Mouse (Mus musculus) thymus, postnatal 0 days (tissue): ENCODE measurements around the gene Myo3a. TPM values are rescaled to one million over a fixed set of nuclear protein-coding genes. Genes with fewer than 3 reads are reported as not detected.

ENCODE experiments used
- DNase-seq: peaks from one replicate; pipeline ENCODE4 v3.0.0-alpha.2; 2015; ENCODE audit warnings: low spot score
- microRNA-seq: library from miRNA; unstranded; fragments of <30 nt; microRNA quantifications from one replicate; pipeline ENCODE4, GENCODE M21; 2016; ENCODE audit warnings: borderline number of aligned reads
- polyA plus RNA-seq: library from polyadenylated mRNA; unstranded; fragments of >200 nt; fragmentation: Nextera tagmentation; extraction: Ambion mirVana; gene quantifications from 2 replicates; pipeline ENCODE4 v1.2.1, GENCODE M21; 2015

Myo3a gene
- polyA plus RNA-seq, 1 experiment from 2014 or later: not detected

DNA sequence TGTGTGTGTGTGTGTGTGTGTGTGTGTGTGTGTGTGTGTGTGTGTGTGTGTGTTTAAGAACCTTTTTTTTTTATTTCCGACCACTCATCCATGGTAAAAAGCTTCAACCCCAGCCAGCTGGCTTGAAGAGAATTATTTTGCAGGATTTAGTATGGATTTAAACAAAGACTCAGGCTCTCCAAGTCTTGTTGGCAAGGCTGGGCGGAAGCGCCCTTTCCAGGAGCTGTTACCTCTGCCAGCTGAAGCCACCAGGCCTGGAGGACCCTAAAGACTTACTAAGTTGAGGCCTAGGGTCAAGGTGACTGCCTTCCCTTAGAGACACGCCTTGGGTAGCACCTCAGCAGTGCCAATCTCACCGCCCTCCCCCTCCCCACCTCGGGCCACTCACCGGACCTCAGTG lies 393.2 kb downstream of the Myo3a start:
- DNase-seq: no peak

DNA sequence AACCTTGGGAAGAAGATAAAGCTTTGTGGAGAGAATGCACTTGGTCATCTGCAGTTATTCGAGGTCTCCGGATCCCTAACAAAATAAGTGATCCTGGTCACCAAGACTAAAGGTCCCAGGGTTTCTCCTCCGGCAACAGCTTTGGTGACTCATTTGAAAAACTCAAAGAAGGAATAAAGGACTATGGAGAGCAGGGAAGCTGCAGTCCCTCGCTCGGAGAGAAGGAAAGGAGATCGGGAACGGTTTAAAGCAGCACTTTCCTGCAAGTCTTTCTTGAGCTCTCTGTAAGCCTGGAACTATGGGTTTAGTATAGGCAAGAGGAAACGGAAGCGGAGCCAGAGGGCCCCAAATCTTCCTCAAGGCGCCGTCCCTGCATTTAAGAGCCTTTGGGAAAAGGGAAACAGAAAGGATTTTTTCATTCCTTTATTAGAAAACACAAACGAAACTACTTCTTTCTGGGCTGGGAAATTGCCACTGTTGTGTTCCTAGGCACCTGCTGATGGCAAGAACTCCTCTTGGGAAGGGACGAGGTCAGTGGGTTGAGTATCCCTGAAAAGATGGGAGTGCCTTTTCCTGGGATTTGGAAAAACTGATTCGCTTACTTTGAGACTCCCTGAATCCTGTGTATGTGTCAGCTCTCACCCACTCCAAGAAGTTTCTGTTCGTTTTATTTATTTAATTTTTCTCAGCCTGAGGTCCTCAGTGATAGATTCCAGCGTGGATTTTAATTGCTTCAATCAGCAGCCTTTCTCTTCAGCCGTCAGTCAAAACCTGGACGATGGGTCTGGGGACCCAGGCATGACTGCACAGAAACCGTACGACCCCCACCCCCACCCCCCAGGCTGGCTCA lies 393.9 kb downstream of the Myo3a start:
- DNase-seq: no peak

DNA sequence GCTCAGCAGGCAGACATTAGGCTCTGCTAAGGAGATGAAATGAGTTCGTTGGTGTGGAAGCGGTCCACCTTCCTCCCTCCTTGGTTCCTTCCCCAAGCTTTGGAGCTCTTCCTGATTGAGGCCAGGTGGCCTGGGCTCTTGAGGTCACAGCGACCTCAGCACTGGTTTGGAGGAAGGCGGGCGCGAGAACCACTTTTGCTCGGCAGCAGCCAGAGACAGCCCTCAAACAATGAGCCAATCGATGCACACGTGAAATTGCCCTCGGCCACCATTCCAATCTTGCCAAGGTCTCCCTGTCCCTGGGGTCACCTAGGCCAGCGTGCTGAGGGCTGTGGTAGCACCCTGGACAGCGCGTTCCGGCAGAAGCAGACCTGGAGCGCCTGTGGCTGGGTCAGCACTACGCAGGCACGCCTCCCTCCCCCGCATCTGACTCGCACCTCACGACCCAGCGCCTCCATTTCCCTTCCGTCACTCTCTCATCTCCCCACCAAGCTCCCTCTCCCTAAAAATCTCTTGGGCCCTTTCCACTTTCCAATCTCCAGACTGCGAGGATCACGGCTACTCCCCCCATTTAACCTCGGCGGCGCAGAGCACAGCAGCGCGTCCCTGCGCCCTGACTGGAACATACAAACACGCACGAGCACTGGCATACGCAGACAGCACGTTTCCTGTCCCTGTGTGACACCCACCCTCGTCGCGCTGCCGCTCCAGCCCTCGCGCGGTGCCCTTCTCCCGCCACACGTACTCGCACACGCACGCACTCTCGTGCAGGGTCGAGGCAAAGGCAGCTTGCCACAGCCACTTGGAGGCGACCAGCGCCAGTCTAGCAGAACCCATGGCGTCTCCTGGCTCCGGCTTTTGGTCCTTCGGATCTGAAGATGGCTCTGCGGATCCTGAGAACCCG lies 394.8 kb downstream of the Myo3a start, which contains the start of gene Gad2:
Gad2 (plus strand) TSS at position 378 of the 904 bp plus-strand sequence.
- DNase-seq: peak; percentile 4

DNA sequence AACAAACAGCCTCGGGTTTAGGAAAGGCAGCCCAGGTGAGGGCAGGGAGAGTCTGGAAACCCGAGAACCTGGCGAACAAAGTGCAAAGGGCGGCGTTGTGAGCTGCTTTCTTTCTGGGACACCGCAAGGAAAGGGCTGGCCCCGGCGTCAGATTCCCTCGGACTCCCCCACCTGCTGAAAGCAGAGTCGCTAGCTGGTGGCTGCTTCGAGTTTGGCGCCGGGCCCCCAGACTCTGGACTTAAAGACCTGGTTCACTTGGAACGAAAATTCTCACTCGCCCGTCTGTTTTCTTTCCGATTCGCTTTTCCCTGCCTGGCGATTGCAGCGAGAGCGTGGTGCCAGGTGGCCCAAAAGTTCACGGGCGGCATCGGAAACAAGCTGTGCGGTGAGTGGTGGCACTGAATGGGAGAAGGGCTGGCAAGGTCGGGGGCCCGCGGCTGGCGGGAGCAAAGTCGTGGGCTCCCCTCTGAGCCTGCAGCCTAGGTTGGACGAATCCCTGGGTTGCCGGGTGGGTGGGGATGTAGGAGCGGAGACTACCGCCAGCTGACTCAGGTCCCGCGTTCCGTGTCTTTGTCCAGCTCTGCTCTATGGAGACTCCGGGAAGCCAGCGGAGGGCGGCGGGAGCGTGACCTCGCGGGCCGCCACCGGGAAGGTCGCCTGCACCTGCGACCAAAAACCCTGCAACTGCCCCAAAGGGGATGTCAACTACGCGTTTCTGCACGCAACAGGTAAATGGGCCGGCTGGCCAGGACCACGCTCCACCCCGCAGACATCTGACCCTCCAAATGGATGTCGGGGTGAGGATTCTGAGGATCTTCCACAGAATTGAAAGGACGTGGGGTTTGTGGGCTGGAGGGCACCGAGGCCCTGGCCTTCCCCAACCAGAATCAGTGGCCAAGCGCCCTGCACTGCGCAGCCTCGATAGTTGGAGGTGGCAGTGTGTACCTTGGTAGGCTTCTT lies 396.1 kb downstream of the Myo3a start:
- no peak for DNase-seq

GRCm38 (mm10) chr2:22624188-22624975 lies 397.1 kb downstream of the Myo3a start:
- no peak for DNase-seq

DNA sequence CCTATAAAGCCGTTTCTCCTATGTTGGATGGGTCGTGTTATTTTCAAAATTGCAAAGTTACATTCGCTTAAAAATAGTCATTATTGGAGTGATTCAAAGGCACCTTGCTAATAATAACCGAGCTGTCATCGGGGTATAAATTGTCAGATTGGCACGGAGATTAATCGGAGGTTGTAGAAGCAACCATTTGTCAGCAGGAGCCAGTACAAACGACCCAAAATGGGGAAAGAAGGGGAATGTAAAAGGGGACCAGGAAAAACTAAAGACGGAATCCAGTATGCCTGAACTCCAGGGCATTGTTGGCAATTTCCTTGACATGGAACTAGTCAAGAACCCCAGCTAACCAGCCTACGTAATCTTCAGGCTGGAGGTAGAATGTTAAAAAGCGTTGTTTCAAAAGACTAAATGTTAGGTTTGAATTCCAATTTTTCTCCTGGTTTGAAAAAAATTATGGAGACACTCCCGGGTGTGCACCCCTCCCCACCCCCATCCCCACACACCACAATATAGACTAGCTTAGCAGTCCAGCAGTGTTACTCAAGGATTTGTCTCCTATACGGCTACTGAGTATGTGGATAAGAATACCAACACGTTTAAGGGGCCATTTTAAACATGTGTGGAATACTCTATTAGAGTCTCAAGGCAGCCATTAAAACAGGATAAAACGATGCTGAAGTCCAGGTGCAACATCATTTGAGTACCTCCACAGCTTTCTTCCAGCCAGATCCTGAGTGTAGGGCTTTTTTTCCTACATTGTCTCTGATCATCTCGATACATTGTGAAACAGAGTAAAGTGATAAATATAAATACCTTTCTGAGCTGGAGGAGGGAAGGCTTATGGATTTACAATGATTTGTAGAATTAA lies 398.0 kb downstream of the Myo3a start:
- DNase-seq: no peak

DNA sequence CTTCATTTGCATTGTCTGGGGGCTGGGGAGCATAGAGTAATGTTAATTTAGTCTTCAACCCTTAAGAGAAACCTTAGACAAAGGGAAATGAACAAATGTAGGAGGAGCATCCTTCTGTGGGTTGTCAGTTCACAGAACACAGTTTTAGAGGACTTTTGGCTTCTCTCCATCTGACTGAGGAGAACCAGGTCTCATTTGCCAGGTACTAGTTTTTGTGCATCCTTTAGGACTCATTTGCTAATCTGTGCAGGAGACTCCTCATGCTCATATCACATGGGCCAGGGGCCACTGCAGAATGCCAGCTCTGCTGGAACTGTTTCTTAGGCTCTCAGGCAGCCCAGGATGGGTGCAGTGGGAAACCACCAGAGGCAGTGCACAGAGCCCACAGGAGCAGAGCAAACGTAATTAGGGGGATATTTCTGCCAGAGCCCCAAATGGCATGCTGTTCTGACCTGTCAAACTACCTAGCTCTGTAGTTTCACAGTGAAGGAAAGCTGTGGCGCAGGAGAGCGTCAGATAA lies 399.9 kb downstream of the Myo3a start:
- no peak for DNase-seq

GRCm38 (mm10) chr2:22627819-22628432 lies 400.6 kb downstream of the Myo3a start:
- DNase-seq: no peak

DNA sequence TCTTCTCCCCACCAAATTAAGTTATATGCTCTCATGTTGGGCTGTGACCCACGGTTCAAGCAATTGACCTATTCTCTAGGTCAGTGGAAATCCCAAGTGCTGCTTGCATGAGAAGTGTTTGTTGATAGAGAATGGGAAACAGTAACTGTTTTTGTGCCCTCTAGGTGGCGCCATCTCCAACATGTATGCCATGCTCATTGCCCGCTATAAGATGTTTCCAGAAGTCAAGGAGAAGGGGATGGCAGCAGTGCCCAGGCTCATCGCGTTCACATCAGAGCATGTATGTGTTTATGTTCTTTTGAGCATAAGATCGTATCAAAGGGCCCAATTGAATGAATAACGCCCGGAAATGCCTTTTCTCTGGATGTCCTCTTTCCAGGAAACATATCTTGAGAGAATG lies 407.5 kb downstream of the Myo3a start:
- peak; percentile 48 for DNase-seq

DNA sequence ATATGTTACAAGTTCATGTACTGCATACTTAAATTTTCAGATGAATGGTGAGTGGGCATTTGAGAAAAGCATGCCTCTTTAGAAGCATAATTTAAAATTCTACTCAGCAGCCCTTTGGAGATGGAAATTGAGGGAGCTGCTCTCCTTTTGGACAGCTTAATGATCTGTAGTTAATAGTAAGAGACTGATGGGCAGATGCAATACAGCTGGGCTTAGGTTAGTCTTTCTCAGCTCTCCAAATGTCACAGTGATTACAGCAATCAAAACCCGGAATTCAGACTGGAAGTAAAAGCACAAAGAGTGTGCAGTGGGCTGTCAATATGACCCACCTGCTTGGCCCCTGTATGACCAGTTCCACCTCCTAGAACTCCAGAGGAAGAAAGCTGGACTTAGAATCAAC lies 418.8 kb downstream of the Myo3a start:
- no peak for DNase-seq

DNA sequence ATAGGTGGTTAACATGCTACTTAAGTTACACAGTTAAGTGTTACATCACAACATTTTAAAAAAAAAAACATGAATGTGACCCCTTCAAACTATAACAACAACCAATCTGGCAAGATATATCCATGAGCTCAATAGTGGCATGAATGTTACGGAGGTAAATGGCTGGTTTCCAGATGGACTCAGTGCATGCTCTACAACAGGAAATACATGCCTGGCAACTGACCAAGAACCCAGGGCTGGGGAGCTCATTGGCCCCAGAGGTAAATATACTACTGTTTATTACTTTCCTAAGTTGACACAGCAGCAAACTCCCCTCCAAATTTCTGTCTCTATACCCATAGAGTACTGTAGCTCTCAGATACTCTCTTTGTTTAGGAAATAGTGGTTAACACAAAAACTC lies 421.1 kb downstream of the Myo3a start:
- DNase-seq: no peak

- DNase-seq: no peak
Measured at GRCm38 (mm10) chr2:22651826-22652225, 424.5 kb downstream of the Myo3a start.

DNA sequence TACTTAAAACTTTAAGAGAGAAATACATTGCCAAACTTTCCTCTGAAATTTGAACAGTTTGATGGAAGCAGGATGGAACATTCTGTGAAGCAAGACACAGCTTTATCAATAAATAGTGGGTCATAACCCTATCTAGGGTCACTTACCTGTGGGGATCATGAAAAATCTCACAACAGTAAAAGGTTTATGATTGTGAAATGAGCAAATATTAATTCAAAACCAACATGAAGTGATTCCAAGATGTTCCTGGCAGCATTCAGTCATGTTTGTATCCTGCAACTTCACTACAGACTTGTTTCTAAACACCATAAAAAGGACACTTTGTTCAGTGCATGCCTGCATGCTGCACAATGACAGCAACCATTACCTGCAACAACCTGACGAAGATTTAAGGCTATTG lies 436.4 kb downstream of the Myo3a start:
- DNase-seq: no peak

Small RNA genes lying within 50 kb of the gene (microRNA-seq; reads per million reads assigned to microRNA genes)
- gene Gm23636: not detected
- gene Mir3967: not detected
